8 mouse cellular contexts compared by ENCODE assay signal in genomic region chr6:39493129-39493714, GRCm38 (mm10).
DNase-seq lines count a peak whose midpoint lies in the region; ATAC-seq and TF ChIP-seq lines count a peak whose summit lies in the region.

No protein-coding gene starts in this region.

- TF ChIP-seq CTCF in thymus, adult 2 months (IDR thresholded peaks at IDR 0.05; ENCODE audit: borderline replicate concordance, control insufficient read depth, extremely low read depth, insufficient read depth, low read length, poor library complexity) = no peak

- no peaks in the 10 kb centered on the region for H3K4me1 ChIP-seq in intestine, embryonic 16.5 days (ENCODE audit: control insufficient read depth, insufficient read depth, low read length)
- H3K4me1 ChIP-seq in thymus, adult 2 months (replicated peaks; ENCODE audit: control insufficient read depth, insufficient read depth, low read length) = no peaks in the 10 kb centered on the region

- 58% methylated on average over 12 of the region's 12 CpGs for WGBS in intestine, embryonic 16.5 days
- WGBS in thymus, adult 2 months = 94% methylated on average over 12 of the region's 12 CpGs

- DNase-seq in kidney, adult 9 months = peak; percentile 8
- no peak for DNase-seq in kidney, postnatal 25 days
- peak; percentile 40 for DNase-seq in adrenal gland, adult 2 months
- DNase-seq in frontal cortex, postnatal 36 days (ENCODE audit: low spot score in 2 of 2) = peak; percentile 70 to 72
- DNase-seq in lung, postnatal 25 days (ENCODE audit: low spot score) = peak; percentile 57
- DNase-seq in thymus, adult 2 months = no peak
- no peak for DNase-seq in cerebellum, adult 11-12 months

- no peak overlapping the region for H3K27ac ChIP-seq in intestine, embryonic 16.5 days (ENCODE audit: low read length)
- no peak overlapping the region for H3K27ac ChIP-seq in thymus, adult 2 months (ENCODE audit: control insufficient read depth, insufficient read depth, low read length)

- no peaks in the 10 kb centered on the region for H3K27me3 ChIP-seq in intestine, embryonic 16.5 days (replicated peaks; ENCODE audit: control insufficient read depth, insufficient read depth, low read length)
- no peaks in the 10 kb centered on the region for H3K27me3 ChIP-seq in thymus, adult 2 months (ENCODE audit: control insufficient read depth, insufficient read depth, low read length)

- no peak overlapping the region for H3K4me2 ChIP-seq in intestine, embryonic 16.5 days (ENCODE audit: low read depth, low read length)

- no peak overlapping the region for H3K9ac ChIP-seq in intestine, embryonic 16.5 days (ENCODE audit: low read depth, low read length)

- H3K9me3 ChIP-seq in intestine, embryonic 16.5 days (ENCODE audit: control insufficient read depth, low read length) = no peaks in the 10 kb centered on the region

- H3K4me3 ChIP-seq in intestine, embryonic 16.5 days (ENCODE audit: low read length) = no peak overlapping the region
- no peak overlapping the region for H3K4me3 ChIP-seq in thymus, adult 2 months (ENCODE audit: control insufficient read depth, insufficient read depth, low read length)

- TF ChIP-seq POLR2A in thymus, adult 2 months (IDR thresholded peaks at IDR 0.05; ENCODE audit: control insufficient read depth, extremely low read depth, insufficient read depth, low read length, poor library complexity) = no peak

- H3K36me3 ChIP-seq in intestine, embryonic 16.5 days (ENCODE audit: control insufficient read depth, insufficient read depth, low read length) = 0 out of 2 replicates have a peak, but pooled peaks cover 1% of the 10 kb centered on the region
- H3K36me3 ChIP-seq in thymus, adult 2 months (ENCODE audit: control insufficient read depth, insufficient read depth, low read length) = no peaks in the 10 kb centered on the region

- ATAC-seq in intestine, embryonic 16.5 days = peak; percentile 42; the same call in 1 of the 2 replicates

Comparison
In these comparisons a context has a peak if more than half of its experiments do, and no peak if none do; other contexts are left out.
1. DNase-seq: peak in kidney, adult 9 months (single experiment), adrenal gland, adult 2 months (single experiment), frontal cortex, postnatal 36 days (2 of 2) and lung, postnatal 25 days (single experiment); none in kidney, postnatal 25 days (0 of 2), thymus, adult 2 months (single experiment) and cerebellum, adult 11-12 months (single experiment).